Mouse (Mus musculus) ES-Bruce4 (cell line): Measurements from ENCODE around the gene Myo1e.

Experiments used
- CTCF ChIP-seq: IDR thresholded peaks from one replicate; pipeline ENCODE4 v1.8.1; 2011; ENCODE audit warnings: low read depth, low read length
- POLR2A ChIP-seq: IDR thresholded peaks from one replicate; pipeline ENCODE4 v1.8.1; 2011; ENCODE audit warnings: low read length; ENCODE audit not compliant: insufficient read depth

DNA sequence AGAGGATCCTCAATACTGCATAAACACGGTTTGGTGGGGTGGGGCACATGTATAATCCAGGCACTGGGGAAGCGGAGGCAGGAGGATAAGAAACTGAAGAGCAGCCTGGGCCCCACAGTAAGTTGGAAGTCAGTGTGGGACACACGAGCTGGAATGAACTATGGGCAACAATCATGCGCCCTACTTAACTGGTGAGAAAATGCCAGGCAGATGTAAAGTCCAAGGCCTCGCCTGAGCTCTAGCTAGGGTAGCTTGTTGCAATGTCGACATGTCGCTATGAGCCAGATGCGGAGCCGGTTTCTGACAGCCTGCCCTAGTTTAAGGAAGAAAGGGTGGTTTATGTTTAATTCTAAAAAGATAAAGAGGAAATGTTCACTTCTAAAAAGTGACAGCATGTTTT lies 37.9 kb downstream of the Myo1e start:
- no peak for TF ChIP-seq CTCF
- TF ChIP-seq POLR2A = no peak
